Mouse (Mus musculus) brain, embryonic 14.5 days (tissue): Measurements from ENCODE around the gene Abat. TPM values are rescaled to one million over a fixed set of nuclear protein-coding genes. Genes with fewer than 3 reads are reported as not detected.

Experiments
- DNase-seq: peaks from one replicate; pipeline ENCODE4 v3.0.0-alpha.2; 2011; ENCODE audit warnings: low read depth
- CTCF ChIP-seq: fragments of 200-500 bp; IDR thresholded peaks from 2 replicates; pipeline ENCODE4 v1.5.1; 2012; ENCODE audit warnings: inconsistent platforms, mild to moderate bottlenecking, moderate library complexity, borderline replicate concordance; ENCODE audit not compliant: insufficient read depth, insufficient read length; ENCODE audit errors: extremely low read depth
- POLR2A ChIP-seq: fragments of 200-500 bp; IDR thresholded peaks from 2 replicates; pipeline ENCODE4 v1.6.1; 2012; ENCODE audit warnings: mild to moderate bottlenecking, inconsistent platforms, borderline replicate concordance; ENCODE audit not compliant: poor library complexity, insufficient read depth, insufficient read length, severe bottlenecking; ENCODE audit errors: extremely low read depth
- polyA plus RNA-seq: library from polyadenylated mRNA; depleted of rRNA; stranded (reverse); fragments of >200 nt; gene quantifications from 2 replicates; pipeline ENCODE4 v1.2.3, GENCODE M21; 2012

The Abat gene
- polyA plus RNA-seq, 1 experiment = 59.8 TPM

DNA sequence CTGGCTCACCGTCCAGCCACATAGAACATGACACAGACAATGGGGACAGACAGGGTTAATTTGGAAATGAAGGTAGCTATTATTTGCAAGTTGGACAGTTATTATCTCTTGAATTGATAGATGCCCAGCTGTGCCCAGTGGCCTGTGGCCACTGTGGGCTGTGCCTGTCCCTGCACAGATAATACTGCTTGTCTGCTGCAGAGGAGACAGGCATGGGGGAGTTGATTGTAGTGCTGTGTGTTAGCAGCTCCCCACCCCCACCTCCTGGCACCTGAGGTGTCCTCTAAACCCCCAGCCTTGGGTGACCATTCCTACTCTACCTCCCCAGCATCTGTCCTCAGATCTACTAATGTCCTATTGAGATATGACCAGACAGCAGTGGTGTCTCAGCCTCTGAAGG is 71.0 kb downstream of the Abat start:
- no peak for TF ChIP-seq POLR2A
- TF ChIP-seq CTCF = no peak
- DNase-seq = no peak

DNA sequence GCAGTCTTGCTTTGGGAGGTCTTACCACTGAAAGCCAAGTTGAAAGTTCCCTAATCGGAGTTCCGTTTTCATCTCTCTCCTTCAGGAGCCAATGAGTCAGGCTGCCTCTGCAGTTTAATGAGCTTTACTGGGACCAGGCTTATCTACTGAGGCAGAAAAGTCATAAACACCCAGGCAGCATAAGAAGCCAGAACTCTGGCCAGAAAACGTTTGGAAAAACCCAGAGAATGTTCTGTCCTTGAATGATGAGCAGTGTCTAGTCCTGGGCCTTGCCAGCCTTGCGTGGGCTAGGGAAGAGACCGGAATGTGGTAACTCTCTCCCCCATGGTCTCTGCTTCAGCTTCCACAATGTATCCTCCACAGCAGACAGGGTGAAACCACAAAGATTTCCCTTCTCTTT is 71.8 kb downstream of the Abat start:
- no peak for TF ChIP-seq CTCF
- TF ChIP-seq POLR2A = no peak
- DNase-seq = no peak

- peak; percentile 89 for DNase-seq
These were observed 82.2 kb downstream of the Abat start for GRCm38 (mm10) chr16:8595411-8595810.

GRCm38 (mm10) chr16:8596336-8596735 is 83.1 kb downstream of the Abat start:
- no peak for TF ChIP-seq POLR2A
- no peak for TF ChIP-seq CTCF
- no peak for DNase-seq

More at GRCm38 (mm10) chr16:8595411-8595810, 82.2 kb downstream of the Abat start:
- TF ChIP-seq POLR2A = no peak
- no peak for TF ChIP-seq CTCF

- TF ChIP-seq CTCF (no peak), POLR2A (no peak)
- no peak for DNase-seq
These were observed 84.3 kb downstream of the Abat start for GRCm38 (mm10) chr16:8597516-8597915.

DNA sequence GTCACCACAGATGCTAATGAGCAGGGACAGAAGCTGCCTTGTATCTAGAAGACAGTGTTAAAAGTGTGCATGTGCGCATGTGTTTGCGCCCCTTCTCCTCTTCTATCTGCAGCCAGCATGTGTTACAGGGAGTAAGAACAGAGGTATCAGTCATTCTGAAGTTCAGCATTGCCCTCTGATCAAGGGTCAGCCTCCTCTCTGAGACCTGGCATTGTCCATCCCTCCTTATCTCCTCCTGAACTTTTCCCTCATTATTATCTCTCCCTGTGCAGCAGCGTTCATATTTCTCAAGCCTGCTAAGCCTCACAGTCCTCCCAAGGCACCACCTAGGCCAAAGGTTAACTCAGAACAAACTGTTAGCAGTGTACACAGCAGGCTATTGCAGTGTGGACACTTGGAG is 90.6 kb downstream of the Abat start:
- no peak for DNase-seq
- TF ChIP-seq POLR2A = no peak
- TF ChIP-seq CTCF = no peak

DNA sequence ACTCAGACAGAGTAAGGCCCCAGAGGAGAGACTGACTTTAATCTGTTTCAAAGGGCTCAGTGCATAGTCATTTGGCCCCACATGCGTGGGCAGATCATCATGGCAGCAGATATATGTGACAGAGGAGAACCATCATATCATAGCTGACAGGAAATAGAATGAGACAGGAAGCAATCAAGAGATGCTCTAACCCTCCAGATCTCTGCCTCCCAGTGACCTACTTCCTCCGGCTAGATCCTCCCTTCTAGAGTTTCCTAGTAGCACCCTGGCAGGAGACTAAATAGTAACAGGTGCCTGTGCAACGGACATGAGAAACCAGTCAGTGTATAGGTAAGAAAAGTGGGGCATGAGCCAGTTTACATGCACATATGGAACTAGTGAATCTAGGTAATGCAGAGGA is 97.2 kb downstream of the Abat start:
- no peak for DNase-seq
- TF ChIP-seq CTCF = no peak
- no peak for TF ChIP-seq POLR2A

DNA sequence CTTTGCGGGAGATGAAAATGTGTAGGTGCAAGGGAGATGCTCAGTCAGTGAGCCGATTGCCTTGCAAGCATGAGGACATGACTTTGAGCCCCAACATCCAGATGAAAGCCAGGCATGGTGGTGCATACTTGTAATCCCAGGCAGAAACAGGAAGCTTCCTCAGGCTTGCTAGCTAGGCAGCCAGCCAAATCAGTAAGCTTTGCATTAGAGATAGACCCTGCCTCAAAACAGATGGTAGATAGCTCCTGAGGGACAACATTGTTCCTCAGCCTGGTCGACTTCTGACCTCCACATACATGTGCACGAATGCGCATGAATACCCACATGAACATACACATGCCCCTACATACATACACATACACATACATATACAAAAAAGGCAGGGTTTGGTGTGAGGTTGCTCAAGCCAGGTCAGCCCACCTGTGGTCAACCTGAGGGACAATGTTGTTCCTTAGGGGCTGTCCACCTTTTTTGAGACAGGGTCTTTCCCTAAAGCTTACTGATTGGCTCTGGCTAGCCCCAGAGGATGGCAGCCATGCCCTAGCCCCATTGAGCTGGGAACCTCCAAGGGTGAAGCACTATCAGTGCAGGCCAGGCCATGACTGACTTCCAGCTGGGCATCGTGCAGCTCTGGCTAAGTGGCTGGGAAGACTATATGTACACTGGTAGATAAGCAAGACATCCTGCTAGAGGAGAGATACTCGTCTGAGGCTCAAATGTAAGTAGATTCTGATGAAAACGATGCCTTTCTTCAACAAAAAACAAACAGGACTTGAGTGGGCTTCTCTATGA is 99.2 kb downstream of the Abat start:
- DNase-seq = no peak
- TF ChIP-seq POLR2A (no peak), CTCF (no peak)

DNA sequence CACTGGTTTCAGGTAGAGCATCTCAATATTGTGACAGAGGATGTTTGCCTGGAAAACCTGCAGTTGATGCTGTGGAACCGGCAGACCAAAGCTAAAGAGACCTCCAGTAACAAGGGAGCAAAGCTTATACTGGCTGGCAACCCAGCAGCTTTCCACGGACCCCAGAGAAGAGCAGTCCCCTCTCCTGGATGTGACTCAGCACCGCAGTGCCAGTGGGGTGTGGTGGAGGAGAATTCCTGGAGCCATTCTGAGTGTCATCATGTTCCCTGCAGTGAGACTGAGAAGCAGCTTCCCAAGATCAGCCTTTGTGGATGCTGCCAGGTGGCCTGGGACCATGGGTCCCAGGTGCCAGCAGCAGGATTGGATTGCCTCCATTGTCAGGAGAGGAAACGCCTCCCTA is 99.8 kb downstream of the Abat start:
- no peak for TF ChIP-seq CTCF
- no peak for TF ChIP-seq POLR2A
- no peak for DNase-seq

- TF ChIP-seq POLR2A = no peak
- TF ChIP-seq CTCF = no peak
- no peak for DNase-seq
These were observed 100.2 kb downstream of the Abat start for GRCm38 (mm10) chr16:8613447-8613846.

- TF ChIP-seq CTCF = no peak
- no peak for TF ChIP-seq POLR2A
- DNase-seq = peak; percentile 6
These were observed 106.6 kb downstream of the Abat start for GRCm38 (mm10) chr16:8619659-8620314.
